Mouse (Mus musculus): ENCODE results near the gene Btbd35f21. TPM values are rescaled to one million over a fixed set of nuclear protein-coding genes. Genes with fewer than 3 reads are reported as not detected.
"Not testable (repeated sequence)": the region's sequence is repeated elsewhere in the genome, so short reads cannot be mapped to it uniquely, and the experiment has no call there.

The Btbd35f21 gene
- not detected in 2 replicates for polyA plus RNA-seq (2012; rRNA removed)

GRCm38 (mm10) chrX:32725809-32726208 is at the start of gene Btbd35f21:
Btbd35f21 (plus strand) TSS chrX:32726109.
- DNase-seq (ENCODE audit: low read depth, low spot score), result not testable (repeated sequence)
- WGBS, result 100% methylated on average over 1 of the region's 2 CpGs

Other genes with a start within 250 kb of the Btbd35f21 start
- gene Btbd35f1, start 166.1 kb upstream of the Btbd35f21 start, polyA plus RNA-seq (2012; rRNA removed), result not detected in 2 replicates
- gene Gm5926, start 75.4 kb upstream of the Btbd35f21 start, polyA plus RNA-seq (2012; rRNA removed), result not detected in 2 replicates
- gene Btbd35f30, start 168.5 kb downstream of the Btbd35f21 start, polyA plus RNA-seq (2012; rRNA removed), result not detected in 2 replicates
- gene Gm21789, start 215.7 kb downstream of the Btbd35f21 start, polyA plus RNA-seq (2012; rRNA removed), result not detected in 2 replicates
- not detected in 2 replicates for gene Btbd35f5, start 247.8 kb downstream of the Btbd35f21 start, polyA plus RNA-seq (2012; rRNA removed)

Measured in large intestine, adult 2 months (tissue).